Mouse (Mus musculus): ENCODE measurements around the gene Fbxw11.
"Not testable (repeated sequence)": the region's sequence is repeated elsewhere in the genome, so short reads cannot be mapped to it uniquely, and the experiment has no call there.

The Fbxw11 gene

GRCm38 (mm10) chr11:32642249-32642876, at the start of gene Fbxw11:
Gene Fbxw11, plus strand, starts transcription at chr11:32642724.
- DNase-seq, result peak; percentile 93 to 97

GRCm38 (mm10) chr11:32593081-32593480, 49.4 kb upstream of the Fbxw11 start:
- DNase-seq, result no peak

GRCm38 (mm10) chr11:32594122-32594521, 48.4 kb upstream of the Fbxw11 start:
- DNase-seq, result no peak

GRCm38 (mm10) chr11:32600371-32600770, 42.2 kb upstream of the Fbxw11 start:
- no peak for DNase-seq

- DNase-seq, result no peak
Observed at GRCm38 (mm10) chr11:32601528-32602323, 40.8 kb upstream of the Fbxw11 start.

- DNase-seq, result no peak
Observed at GRCm38 (mm10) chr11:32604663-32605062, 37.9 kb upstream of the Fbxw11 start.

GRCm38 (mm10) chr11:32605131-32605860, 37.2 kb upstream of the Fbxw11 start:
- no peak for DNase-seq

GRCm38 (mm10) chr11:32605907-32606306, 36.6 kb upstream of the Fbxw11 start:
- no peak for DNase-seq

GRCm38 (mm10) chr11:32607319-32607718, 35.2 kb upstream of the Fbxw11 start:
- no peak for DNase-seq

- no peak for DNase-seq
Observed at GRCm38 (mm10) chr11:32610616-32611015, 31.9 kb upstream of the Fbxw11 start.

GRCm38 (mm10) chr11:32612304-32612703, 30.2 kb upstream of the Fbxw11 start:
- no peak for DNase-seq

- DNase-seq, result no peak
Observed at GRCm38 (mm10) chr11:32614463-32614862, 28.1 kb upstream of the Fbxw11 start.

- DNase-seq, result no peak
Observed at GRCm38 (mm10) chr11:32615561-32615960, 27.0 kb upstream of the Fbxw11 start.

GRCm38 (mm10) chr11:32616091-32616490, 26.4 kb upstream of the Fbxw11 start:
- no peak for DNase-seq

GRCm38 (mm10) chr11:32618036-32618435, 24.5 kb upstream of the Fbxw11 start:
- DNase-seq, result no peak

- DNase-seq, result not testable (repeated sequence)
Observed at GRCm38 (mm10) chr11:32618641-32619040, 23.9 kb upstream of the Fbxw11 start.

- DNase-seq, result peak in 1 of 2 experiments; percentile 34
Observed at GRCm38 (mm10) chr11:32619257-32619816, 23.2 kb upstream of the Fbxw11 start.

- DNase-seq, result no peak
Observed at GRCm38 (mm10) chr11:32619866-32620456, 22.6 kb upstream of the Fbxw11 start.

- no peak for DNase-seq
Observed at GRCm38 (mm10) chr11:32621831-32622478, 20.6 kb upstream of the Fbxw11 start.

GRCm38 (mm10) chr11:32622479-32623190, 19.9 kb upstream of the Fbxw11 start:
- no peak for DNase-seq

- no peak for DNase-seq
Observed at GRCm38 (mm10) chr11:32623236-32623635, 19.3 kb upstream of the Fbxw11 start.

GRCm38 (mm10) chr11:32623912-32624311, 18.6 kb upstream of the Fbxw11 start:
- no peak for DNase-seq

All from thymus, postnatal 36 days (tissue).